Mouse (Mus musculus): ENCODE data around the gene Zfp850. TPM values are rescaled to one million over a fixed set of nuclear protein-coding genes. Genes with fewer than 3 reads are reported as not detected.

Zfp850 gene
- 7.9 TPM for polyA plus RNA-seq (2017; shearing (Covaris generic))

DNA sequence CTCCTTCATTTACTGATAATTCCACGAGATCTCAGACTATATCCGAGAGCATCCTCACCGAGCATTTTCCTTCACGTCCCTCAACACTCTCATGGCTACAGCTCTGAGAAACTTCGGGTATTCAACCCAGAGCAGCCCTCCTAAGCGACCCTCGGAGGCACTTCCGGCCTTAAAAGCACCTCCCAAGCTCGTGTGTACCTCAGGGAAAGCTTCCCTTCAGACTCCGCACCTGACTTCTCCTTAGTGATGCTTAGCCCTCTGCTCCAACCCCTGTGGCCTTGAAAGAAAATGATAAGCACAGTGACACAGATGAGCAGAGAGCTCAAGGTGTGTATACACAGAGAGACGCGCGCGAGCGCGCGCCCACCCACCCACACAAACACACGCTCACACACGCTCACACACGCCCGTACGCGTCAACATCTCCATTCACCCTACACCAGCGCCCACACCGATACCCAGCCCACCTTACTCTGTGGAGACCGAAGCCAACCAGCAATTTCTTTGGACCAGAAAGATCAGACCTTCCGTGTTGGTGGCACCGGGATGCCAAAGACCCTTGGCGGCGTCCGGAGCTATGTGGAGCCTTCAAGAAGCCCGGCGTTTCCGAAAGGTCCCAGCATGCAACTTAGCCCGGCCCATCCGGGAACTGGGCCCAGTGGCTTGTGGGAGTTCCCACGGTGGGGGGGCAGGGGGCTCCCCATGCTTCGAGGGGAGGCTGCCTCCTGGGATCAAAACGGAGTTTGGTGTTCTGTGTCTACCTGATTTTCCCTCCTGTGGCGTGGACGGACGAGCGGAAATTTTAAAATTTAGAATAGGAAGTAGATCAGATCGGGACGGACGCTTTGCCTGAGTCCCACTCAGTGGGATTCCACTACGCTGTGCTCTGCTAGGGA is at the start of gene Zfp850:
TSS of gene Zfp850 (minus strand) at position 567 of the 896 bp plus-strand sequence.

DNA sequence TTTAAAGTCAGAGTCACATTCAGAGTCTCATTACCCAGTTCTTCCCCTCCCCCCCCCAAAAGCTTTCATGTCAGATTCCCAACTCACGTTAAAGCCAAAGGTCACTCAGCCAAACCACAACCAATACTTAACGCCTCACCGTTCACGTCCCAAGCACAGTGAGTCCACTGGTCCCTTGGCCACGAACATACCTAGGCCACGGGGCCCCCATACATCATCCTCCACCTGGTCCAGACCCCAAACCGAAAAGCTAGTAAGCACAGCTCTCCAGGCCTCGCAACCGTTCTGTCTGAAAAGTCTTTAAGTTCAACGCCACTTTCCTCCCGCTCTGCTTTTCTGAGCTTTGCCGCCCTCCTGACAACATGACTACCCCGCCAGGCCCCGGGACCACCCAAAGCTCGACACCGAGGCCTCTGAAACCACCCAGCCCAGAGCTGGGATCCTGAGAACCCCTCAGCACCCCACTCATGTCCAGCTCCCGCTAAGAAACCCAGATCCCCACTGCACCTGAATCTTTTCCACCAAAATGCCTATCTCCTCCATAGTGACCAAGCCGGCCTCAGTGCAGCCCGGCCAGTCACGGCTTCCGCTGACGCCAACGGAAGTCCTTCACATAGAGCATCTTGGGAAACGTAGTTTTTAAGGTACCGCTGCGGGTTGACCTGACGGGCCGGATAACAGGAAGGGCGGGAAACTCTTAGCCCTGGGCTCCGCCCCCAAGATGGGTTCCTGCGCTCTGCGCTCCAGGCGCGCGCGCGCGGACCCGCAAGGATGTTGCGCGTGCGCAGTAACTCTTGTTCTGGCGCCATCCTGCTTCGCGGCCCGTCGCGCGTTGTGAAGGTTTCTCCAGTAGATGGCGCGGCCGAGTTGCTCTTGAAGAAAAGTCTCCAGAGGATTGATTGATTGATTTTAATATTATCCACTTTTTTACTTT is 35.8 kb upstream of the Zfp850 start, which contains the start of gene Psmc4:
TSS of gene Psmc4 (minus strand) at position 626 of the 934 bp plus-strand sequence.

DNA sequence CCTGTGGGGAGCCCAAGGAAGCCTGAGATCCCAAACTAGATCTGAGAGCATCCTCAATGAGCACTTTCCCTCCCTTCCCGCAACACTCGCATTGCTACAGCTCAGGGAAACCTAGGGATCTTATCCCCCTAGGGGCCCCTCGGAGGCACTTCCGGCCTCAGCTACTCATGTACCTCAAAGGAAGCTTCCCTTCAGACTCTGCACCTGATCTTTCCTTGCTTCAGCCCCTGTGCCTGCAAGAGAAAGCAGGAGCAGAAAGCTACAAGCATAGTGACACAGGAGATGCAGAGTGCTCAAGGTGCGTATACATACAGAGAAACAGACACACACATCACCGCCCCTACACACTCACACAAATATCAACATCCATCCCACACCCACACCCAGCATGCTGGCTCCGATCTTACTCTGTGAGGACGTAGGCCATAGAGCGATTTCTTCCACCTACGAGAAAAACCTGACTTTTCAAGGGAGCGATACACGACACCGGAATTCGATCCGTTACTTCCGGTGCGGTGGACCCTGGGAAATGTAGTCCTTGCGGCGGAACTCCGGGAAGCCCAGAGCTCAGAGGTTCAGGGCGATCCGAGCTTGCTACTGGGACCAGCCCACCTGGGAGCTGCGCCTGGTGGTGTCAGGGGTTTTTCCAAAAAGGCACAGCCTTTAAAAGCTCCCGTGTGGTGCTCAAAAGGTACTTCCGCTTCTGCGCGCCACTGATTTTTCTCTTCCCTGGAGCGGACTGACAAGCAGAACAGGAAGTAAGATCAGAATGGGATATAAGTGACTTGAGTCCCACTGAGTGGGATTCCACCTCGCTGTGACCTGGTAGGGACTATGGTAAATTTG is 35.0 kb downstream of the Zfp850 start, which contains the start of gene Zfp780b:
TSS of gene Zfp780b (minus strand) at position 489 of the 846 bp plus-strand sequence.

Other genes starting within 250 kb of the Zfp850 start
- gene Zfp626, start 206.9 kb downstream of the Zfp850 start, polyA plus RNA-seq (2017; shearing (Covaris generic)): 1.7 TPM
- 5.3 TPM for gene Zfp59, start 175.5 kb downstream of the Zfp850 start, polyA plus RNA-seq (2017; shearing (Covaris generic))
- gene Zfp607a, start 156.6 kb downstream of the Zfp850 start, polyA plus RNA-seq (2017; shearing (Covaris generic)): 9.5 TPM
- 5.0 TPM for gene Zfp974, start 84.7 kb downstream of the Zfp850 start, polyA plus RNA-seq (2017; shearing (Covaris generic))
- gene Zfp780b, start 34.9 kb downstream of the Zfp850 start, polyA plus RNA-seq (2017; shearing (Covaris generic)): 7.3 TPM
- 174 TPM for gene Psmc4, start 36.0 kb upstream of the Zfp850 start, polyA plus RNA-seq (2017; shearing (Covaris generic))
- not detected for gene Fcgbp, start 57.1 kb upstream of the Zfp850 start, polyA plus RNA-seq (2017; shearing (Covaris generic))
- not detected for gene 9530053A07Rik, start 115.4 kb upstream of the Zfp850 start, polyA plus RNA-seq (2017; shearing (Covaris generic))
- gene Fbl, start 155.6 kb upstream of the Zfp850 start, polyA plus RNA-seq (2017; shearing (Covaris generic)): 228 TPM
- 10.3 TPM for gene Dyrk1b, start 165.4 kb upstream of the Zfp850 start, polyA plus RNA-seq (2017; shearing (Covaris generic))